In the genomic region with DNA sequence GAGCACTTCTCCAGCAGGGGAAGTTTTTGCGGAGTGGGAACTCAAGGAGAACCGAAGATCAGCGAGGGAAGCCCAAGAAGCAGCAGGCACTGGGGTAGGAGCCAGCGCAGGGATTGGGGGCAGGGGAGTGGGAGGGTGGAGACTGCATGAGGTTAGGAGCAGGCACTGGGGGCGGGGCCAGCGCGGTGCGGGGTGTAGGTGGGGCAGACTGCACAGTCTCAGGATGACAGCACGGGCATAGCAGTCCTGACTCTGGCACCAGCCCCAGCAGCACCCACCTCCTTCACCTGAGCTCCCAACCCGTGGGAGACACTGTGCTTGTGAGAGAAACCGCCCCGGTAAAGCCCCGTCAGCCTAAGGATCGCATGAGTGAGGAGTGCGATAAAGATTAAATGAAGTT, we compare ENCODE assay signal across 11 mouse cellular contexts.
DNase-seq lines count a peak whose midpoint lies in the region; ATAC-seq and TF ChIP-seq lines count a peak whose summit lies in the region.
"Had no signal": no experiment of that assay in that cellular context is flagged by ENCODE, and none has a peak within 500 bp of the region (broad histone marks: within the 10 kb centered on the region; RNA-seq: fewer than 3 reads in every experiment).

No protein-coding gene starts in this region.

- no peak overlapping the region for H3K27ac ChIP-seq in embryonic facial prominence, embryonic 14.5 days (replicated peaks; ENCODE audit: low read depth, low read length)
- no peak overlapping the region for H3K27ac ChIP-seq in cerebellum, adult 2 months (ENCODE audit: insufficient read depth, low read length)
- H3K27ac ChIP-seq: heart, embryonic 15.5 days; layer of hippocampus, adult 2 months; liver, embryonic 15.5 days had no signal

- 0 out of 2 replicates have a peak, but pooled peaks cover 9% of the 10 kb centered on the region for H3K27me3 ChIP-seq in embryonic facial prominence, embryonic 14.5 days (replicated peaks; ENCODE audit: control insufficient read depth, insufficient read depth, low read length)
- no peaks in the 10 kb centered on the region for H3K27me3 ChIP-seq in cerebellum, adult 2 months (ENCODE audit: control insufficient read depth, insufficient read depth, low read length)
- H3K27me3 ChIP-seq: heart, embryonic 15.5 days; liver, embryonic 15.5 days had no signal

- 21% methylated on average over 14 of the region's 15 CpGs for WGBS in embryonic facial prominence, embryonic 14.5 days
- WGBS in cerebellum, adult 2 months = 54% methylated on average over 15 of the region's 15 CpGs

- ATAC-seq in embryonic facial prominence, embryonic 14.5 days (ENCODE audit: low read depth) = peak; percentile 62
- ATAC-seq in erythroblast, adult 5-6 weeks (replicated peaks; ENCODE audit: low FRiP score, poor library complexity, severe bottlenecking) = no peak

- H3K36me3 ChIP-seq in embryonic facial prominence, embryonic 14.5 days (ENCODE audit: control insufficient read depth, insufficient read depth, low read length) = no peaks in the 10 kb centered on the region
- H3K36me3 ChIP-seq: heart, embryonic 15.5 days; liver, embryonic 15.5 days had no signal

- TF ChIP-seq POLR2A in cerebellum, adult 2 months (IDR thresholded peaks at IDR 0.05; ENCODE audit: borderline replicate concordance, insufficient read depth, low read length) = no peak

- TF ChIP-seq CTCF in cerebellum, adult 2 months (IDR thresholded peaks at IDR 0.05; ENCODE audit: borderline replicate concordance, insufficient read depth, low read depth, low read length) = no peak

- peak; percentile 18 for DNase-seq in kidney, adult 18-20 months
- no peak for DNase-seq in kidney, adult 9 months
- peak; percentile 30 for DNase-seq in MN1 (ENCODE audit: low spot score)
- DNase-seq in embryonic facial prominence, embryonic 14.5 days (ENCODE audit: low spot score) = peak; percentile 58
- DNase-seq in kidney, postnatal 4 days = peak; percentile 68 to 76
- DNase-seq in thymus, postnatal 25 days = no peak
- no peak for DNase-seq in cerebellum, adult 2 months

- H3K9ac ChIP-seq in embryonic facial prominence, embryonic 14.5 days (ENCODE audit: low read depth, low read length) = no peak overlapping the region
- H3K9ac ChIP-seq: heart, embryonic 15.5 days; liver, embryonic 15.5 days had no signal

- H3K4me1 ChIP-seq in embryonic facial prominence, embryonic 14.5 days (ENCODE audit: control insufficient read depth, insufficient read depth, low read length) = peaks cover 26% of the 10 kb centered on the region
- peaks cover 38% of the 10 kb centered on the region for H3K4me1 ChIP-seq in cerebellum, adult 2 months (ENCODE audit: control insufficient read depth, insufficient read depth, low read length)
- H3K4me1 ChIP-seq: liver, embryonic 15.5 days had no signal

- no peak overlapping the region for H3K4me3 ChIP-seq in embryonic facial prominence, embryonic 14.5 days (ENCODE audit: low read depth, low read length)
- no peak overlapping the region for H3K4me3 ChIP-seq in cerebellum, adult 2 months (replicated peaks; ENCODE audit: insufficient read depth, low read depth, low read length)
- H3K4me3 ChIP-seq: heart, embryonic 15.5 days; layer of hippocampus, adult 2 months; liver, embryonic 15.5 days had no signal

- peak overlapping the region; percentile 10; the same call in 1 of the 2 replicates for H3K4me2 ChIP-seq in embryonic facial prominence, embryonic 14.5 days (ENCODE audit: low read depth, low read length)
- H3K4me2 ChIP-seq: heart, embryonic 15.5 days; liver, embryonic 15.5 days had no signal

- H3K9me3 ChIP-seq in embryonic facial prominence, embryonic 14.5 days (ENCODE audit: control insufficient read depth, low read length) = no peaks in the 10 kb centered on the region
- H3K9me3 ChIP-seq: heart, embryonic 15.5 days; liver, embryonic 15.5 days had no signal

Comparison
In these comparisons a context has a peak if more than half of its experiments do, and no peak if none do; other contexts are left out.
1. DNase-seq: peak in kidney, adult 18-20 months (single experiment), MN1 (single experiment), embryonic facial prominence, embryonic 14.5 days (single experiment) and kidney, postnatal 4 days (2 of 2); none in kidney, adult 9 months (single experiment), thymus, postnatal 25 days (single experiment) and cerebellum, adult 2 months (0 of 2).